Mouse (Mus musculus): ENCODE measurements around the gene Foxred1.

DNA sequence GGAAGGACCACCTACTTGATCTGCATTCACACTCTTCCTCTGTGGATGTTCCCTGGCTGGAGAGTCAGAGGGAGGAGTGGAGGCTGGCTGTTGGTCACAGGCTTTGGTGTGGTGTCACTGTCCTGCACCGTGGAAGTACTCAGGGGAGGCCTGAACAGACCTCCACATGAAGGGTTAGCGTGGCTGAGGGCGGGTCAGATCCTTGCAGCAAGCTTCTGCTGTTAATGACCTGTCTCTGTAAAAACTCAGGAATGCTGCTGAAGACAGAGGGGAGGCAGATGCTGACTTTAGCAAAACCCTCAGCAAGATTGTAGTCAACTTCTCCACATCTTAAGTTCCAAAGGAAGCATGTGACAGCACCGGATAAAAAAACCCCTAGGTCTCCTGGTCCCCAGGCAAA is 54.0 kb downstream of the Foxred1 start:
- TF ChIP-seq GATA1 (IDR thresholded peaks at IDR 0.05; ENCODE audit: borderline replicate concordance, low read length), result no peak
- TF ChIP-seq FLI1 (IDR thresholded peaks at IDR 0.05; ENCODE audit: low read length), result no peak

Data from megakaryocyte, embryonic 14.5 days (primary cell).